Mouse (Mus musculus) ES-Bruce4 (cell line): Measurements from ENCODE around the gene Tmem175. TPM values are rescaled to one million over a fixed set of nuclear protein-coding genes. Genes with fewer than 3 reads are reported as not detected.

Experiments
- H3K27ac ChIP-seq: 2 replicates; pipeline ENCODE4 v1.5.1; 2012; ENCODE audit warnings: low read length, inconsistent platforms; ENCODE audit not compliant: insufficient read depth
- H3K27me3 ChIP-seq: 2 replicates; pipeline ENCODE4 v1.6.1; 2012; ENCODE audit warnings: mild to moderate bottlenecking, low read length, inconsistent platforms; ENCODE audit not compliant: control insufficient read depth, poor library complexity, insufficient read depth, severe bottlenecking
- H3K36me3 ChIP-seq: 2 replicates; pipeline ENCODE4 v1.6.1; 2012; ENCODE audit warnings: inconsistent platforms, mild to moderate bottlenecking, low read length, moderate library complexity; ENCODE audit not compliant: control insufficient read depth, poor library complexity, insufficient read depth, severe bottlenecking
- H3K4me1 ChIP-seq: one replicate; pipeline ENCODE4 v1.8.1; 2011; ENCODE audit warnings: low read length; ENCODE audit not compliant: control insufficient read depth, insufficient read depth
- H3K4me3 ChIP-seq: 2 replicates; pipeline ENCODE4 v1.5.1; 2011; ENCODE audit warnings: low read depth, mild to moderate bottlenecking, low read length
- H3K9ac ChIP-seq: 2 replicates; pipeline ENCODE4 v1.6.1; 2012; ENCODE audit warnings: low read depth, mild to moderate bottlenecking, inconsistent platforms; ENCODE audit not compliant: poor library complexity, severe bottlenecking
- H3K9me3 ChIP-seq: replicated peaks from 2 replicates; pipeline ENCODE4 v1.6.1; 2012; ENCODE audit warnings: mild to moderate bottlenecking, low read length, inconsistent platforms; ENCODE audit not compliant: control insufficient read depth, poor library complexity, insufficient read depth, severe bottlenecking
- CTCF ChIP-seq: IDR thresholded peaks from one replicate; pipeline ENCODE4 v1.8.1; 2011; ENCODE audit warnings: low read depth, low read length
- EP300 ChIP-seq: IDR thresholded peaks from 2 replicates; pipeline ENCODE4 v1.6.1; 2011; ENCODE audit warnings: low read depth, low read length; ENCODE audit not compliant: insufficient read depth
- POLR2A ChIP-seq: IDR thresholded peaks from one replicate; pipeline ENCODE4 v1.8.1; 2011; ENCODE audit warnings: low read length; ENCODE audit not compliant: insufficient read depth
- polyA plus RNA-seq: library from polyadenylated mRNA; stranded (reverse); fragments of >200 nt; gene quantifications from 2 replicates; pipeline ENCODE4 v1.2.4, GENCODE M21; 2011; ENCODE audit warnings: low read depth; ENCODE audit not compliant: missing spikeins, insufficient read depth, insufficient read length

Tmem175 gene
- polyA plus RNA-seq = 16.1 and 19.7 TPM in 2 replicates

GRCm38 (mm10) chr5:108629634-108630483 is at the start of gene Tmem175, which contains the start of gene Gak:
Gene Tmem175, plus strand, starts transcription at chr5:108629770.
Gene Gak, minus strand, starts transcription at chr5:108629755.
- Histone ChIP-seq H3K4me1 (no peaks in the 10 kb centered on the region), H3K9ac (peak within 1 kb of the TSS; percentile 78), H3K27ac (no peak within 1 kb of the TSS), H3K36me3 (no peaks in the 10 kb centered on the region), H3K9me3 (no peaks in the 10 kb centered on the region), H3K27me3 (no peaks in the 10 kb centered on the region), H3K4me3 (peak within 1 kb of the TSS; percentile 90)
- TF ChIP-seq POLR2A (no peak), EP300 (0 out of 2 replicates have a peak, but pooled peaks have one; percentile 36), CTCF (no peak)

DNA sequence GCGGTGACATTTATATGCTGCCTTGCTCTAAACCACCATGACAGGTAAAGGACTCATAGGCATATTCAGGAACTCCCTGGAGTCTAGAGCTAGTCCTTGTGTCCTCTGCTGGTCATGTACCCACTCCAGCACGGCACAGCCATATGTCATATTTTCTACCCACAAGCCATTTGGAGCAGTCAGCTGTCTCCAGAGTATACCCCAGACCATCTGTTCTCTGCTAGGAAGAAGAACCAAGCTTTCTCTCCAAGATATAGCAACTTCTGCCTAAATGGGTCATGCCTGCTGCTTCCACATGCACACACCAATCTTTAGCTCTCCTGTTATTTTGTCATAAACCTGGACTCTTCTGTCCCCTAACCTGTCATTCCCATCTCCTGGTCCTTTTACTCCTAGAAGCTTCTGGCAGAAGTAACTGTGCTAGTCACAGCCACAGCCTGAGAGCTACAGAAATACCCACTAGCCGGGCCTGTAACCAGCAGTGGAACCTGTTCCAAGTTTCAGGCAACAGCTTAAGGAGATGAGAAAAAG is 48.1 kb upstream of the Tmem175 start:
- no peaks in the 10 kb centered on the region for H3K9me3 ChIP-seq
- no peak for TF ChIP-seq CTCF
- no peak for TF ChIP-seq POLR2A
- TF ChIP-seq EP300 = no peak
- no peaks in the 10 kb centered on the region for H3K27me3 ChIP-seq
- no peak overlapping the region for H3K27ac ChIP-seq
- no peak overlapping the region for H3K4me3 ChIP-seq
- peaks cover 29% of the 10 kb centered on the region for H3K36me3 ChIP-seq
- H3K9ac ChIP-seq = no peak overlapping the region
- no peaks in the 10 kb centered on the region for H3K4me1 ChIP-seq

DNA sequence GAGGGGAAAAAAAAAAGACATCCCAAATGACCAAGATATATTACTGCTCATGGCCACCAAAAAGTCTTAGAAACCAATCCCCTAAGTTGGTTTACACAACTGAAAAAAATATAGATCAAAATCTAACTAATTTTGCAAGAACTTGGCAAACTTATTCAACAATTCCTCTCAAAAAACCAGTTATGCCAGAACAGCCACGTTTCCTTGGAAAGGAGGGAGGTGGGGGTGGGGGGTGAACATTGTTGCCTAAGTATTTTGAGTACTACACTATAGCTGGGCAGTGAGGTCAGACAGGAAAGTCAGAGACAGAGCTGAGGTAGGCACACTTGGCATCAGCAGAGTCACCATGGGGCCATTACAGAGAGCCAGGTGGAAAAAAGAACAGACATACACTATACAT is 29.6 kb upstream of the Tmem175 start:
- Histone ChIP-seq H3K4me1 (no peaks in the 10 kb centered on the region), H3K9me3 (no peaks in the 10 kb centered on the region), H3K27me3 (no peaks in the 10 kb centered on the region), H3K9ac (no peak overlapping the region), H3K4me3 (no peak overlapping the region), H3K36me3 (peaks cover 66% of the 10 kb centered on the region), H3K27ac (no peak overlapping the region)
- no peak for TF ChIP-seq CTCF
- no peak for TF ChIP-seq EP300
- no peak for TF ChIP-seq POLR2A

DNA sequence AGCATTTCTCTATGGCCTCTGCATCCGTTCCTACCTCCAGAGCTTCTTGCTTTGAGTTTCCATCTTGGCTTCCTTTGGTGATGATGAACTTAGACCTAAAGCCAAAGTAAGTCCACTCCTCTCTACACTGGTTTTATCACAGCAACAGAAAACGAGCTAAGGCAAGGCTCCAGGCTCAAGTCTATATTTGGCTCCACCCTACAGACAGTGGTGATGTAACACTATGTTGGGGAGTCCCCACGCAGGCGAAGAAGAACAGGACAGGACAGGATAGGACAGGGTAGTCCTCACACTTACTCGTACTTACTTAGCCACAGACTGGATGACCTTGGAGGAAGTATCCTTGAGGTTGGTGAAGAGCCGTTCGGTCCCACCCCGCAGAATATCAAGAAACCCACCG is 27.0 kb upstream of the Tmem175 start:
- Histone ChIP-seq H3K9ac (no peak overlapping the region), H3K4me3 (no peak overlapping the region), H3K36me3 (peaks cover 65% of the 10 kb centered on the region), H3K27me3 (no peaks in the 10 kb centered on the region), H3K9me3 (no peaks in the 10 kb centered on the region), H3K27ac (no peak overlapping the region), H3K4me1 (no peaks in the 10 kb centered on the region)
- no peak for TF ChIP-seq CTCF
- TF ChIP-seq POLR2A = no peak
- no peak for TF ChIP-seq EP300

DNA sequence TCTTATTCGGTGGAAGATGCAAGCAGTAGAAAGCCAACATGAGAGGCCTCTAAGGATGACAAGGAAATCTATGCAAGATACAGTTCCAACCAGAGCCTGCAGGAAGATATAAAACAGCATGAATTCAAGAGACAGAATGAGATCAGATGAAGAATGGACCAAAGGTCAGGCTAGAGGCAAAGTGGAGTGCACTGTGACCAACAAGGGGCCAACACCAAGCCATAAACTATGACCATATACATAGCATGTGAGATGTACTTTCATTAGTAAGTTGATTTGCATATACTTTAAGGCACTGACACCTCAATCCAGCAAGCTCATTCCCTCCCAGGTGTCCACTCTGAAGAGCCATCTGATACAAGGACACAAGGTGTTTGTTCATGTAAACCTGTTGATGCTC is 19.1 kb upstream of the Tmem175 start:
- Histone ChIP-seq H3K9me3 (no peaks in the 10 kb centered on the region), H3K27ac (no peak overlapping the region), H3K4me3 (no peak overlapping the region), H3K27me3 (no peaks in the 10 kb centered on the region), H3K4me1 (no peaks in the 10 kb centered on the region), H3K9ac (no peak overlapping the region), H3K36me3 (peaks cover 62% of the 10 kb centered on the region)
- no peak for TF ChIP-seq EP300

DNA sequence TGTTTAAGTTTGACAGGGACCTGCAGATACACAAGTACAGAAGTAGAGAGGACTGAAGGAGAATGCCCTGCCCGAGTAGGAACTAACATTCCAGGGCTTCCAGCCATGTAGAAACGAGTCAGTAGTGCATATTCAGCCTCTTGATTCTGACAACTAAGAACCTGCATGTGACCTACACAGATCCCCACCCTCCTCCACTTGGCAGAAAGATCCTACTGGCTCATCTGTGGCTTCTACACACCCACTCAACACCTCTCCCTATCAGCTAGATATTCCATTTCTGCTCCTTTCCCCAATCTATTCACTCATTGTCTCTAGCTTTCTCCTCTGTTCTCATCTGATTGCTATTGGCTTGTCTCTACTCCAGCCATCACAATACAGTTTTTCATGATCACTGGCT is 7.7 kb upstream of the Tmem175 start:
- TF ChIP-seq POLR2A = no peak
- no peak for TF ChIP-seq CTCF
- TF ChIP-seq EP300 = no peak
- peaks cover 30% of the 10 kb centered on the region for H3K36me3 ChIP-seq
- no peak overlapping the region for H3K27ac ChIP-seq
- H3K4me1 ChIP-seq = no peaks in the 10 kb centered on the region
- H3K9ac ChIP-seq = no peak overlapping the region
- H3K4me3 ChIP-seq = no peak overlapping the region
- H3K9me3 ChIP-seq = no peaks in the 10 kb centered on the region
- H3K27me3 ChIP-seq = no peaks in the 10 kb centered on the region
